ENCODE assay signal across 7 mouse cellular contexts in the genomic region with DNA sequence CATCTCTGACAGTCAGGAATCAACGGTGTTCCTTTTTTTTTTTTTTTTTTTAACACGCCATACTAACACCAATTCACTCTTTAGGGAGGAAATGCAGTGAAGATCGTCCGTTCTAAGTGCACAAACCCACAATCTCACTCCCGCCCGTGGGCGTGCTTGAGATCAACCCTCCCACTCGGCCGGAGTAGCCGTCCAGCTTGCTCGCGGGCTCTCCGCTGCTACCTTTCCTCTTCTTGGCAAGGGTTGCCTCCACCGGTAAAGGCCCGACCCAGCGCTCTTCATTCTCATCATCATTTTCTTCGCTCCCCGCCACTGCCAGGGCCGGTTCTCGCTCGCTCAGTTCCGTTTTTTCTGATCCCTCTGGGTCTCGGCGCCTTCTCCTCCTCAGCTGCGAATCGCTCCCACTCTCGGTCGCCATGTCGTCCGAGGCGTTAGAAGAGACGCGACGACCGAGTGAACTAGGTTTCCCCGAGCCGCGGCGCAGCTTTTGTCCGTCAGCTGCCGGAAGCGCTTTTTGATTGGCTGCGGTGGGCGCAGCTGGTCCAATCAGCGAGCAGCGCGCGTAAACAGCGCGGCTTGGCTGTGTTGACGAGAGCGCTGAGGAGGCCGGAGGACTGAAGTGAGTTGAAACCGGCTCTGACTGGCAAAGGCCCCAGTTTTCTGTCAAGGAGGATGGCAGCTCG. TPM values are rescaled to one million over a fixed set of nuclear protein-coding genes. Genes with fewer than 3 reads are reported as not detected.
DNase-seq lines count a peak whose midpoint lies in the region; ATAC-seq lines count a peak whose summit lies in the region.

A gene (plus strand): TSS at position 228 of the 683 bp plus-strand sequence.
A gene (minus strand): TSS at position 460 of the 683 bp plus-strand sequence.

- H3K4me3 ChIP-seq in embryonic facial prominence, embryonic 12.5 days: peak within 1 kb of the TSS; percentile 75
- H3K4me3 ChIP-seq in limb, embryonic 11.5 days (ENCODE audit: low read depth, low read length): peak within 1 kb of the TSS; percentile 74
- H3K4me3 ChIP-seq in midbrain, embryonic 14.5 days (replicated peaks; ENCODE audit: low read depth, low read length): peak within 1 kb of the TSS; percentile 84

- H3K36me3 ChIP-seq in embryonic facial prominence, embryonic 12.5 days: no peaks in the 10 kb centered on the region
- H3K36me3 ChIP-seq in limb, embryonic 11.5 days (ENCODE audit: control insufficient read depth, insufficient read depth, low read length): 0 out of 2 replicates have a peak, but pooled peaks cover 2% of the 10 kb centered on the region
- 0 out of 2 replicates have a peak, but pooled peaks cover 4% of the 10 kb centered on the region for H3K36me3 ChIP-seq in midbrain, embryonic 14.5 days (ENCODE audit: control insufficient read depth, insufficient read depth, low read length)

- under 1% methylated on average over 55 of the region's 55 CpGs for WGBS in embryonic facial prominence, embryonic 12.5 days
- WGBS in limb, embryonic 11.5 days: under 1% methylated on average over 55 of the region's 55 CpGs
- WGBS in midbrain, embryonic 14.5 days: under 1% methylated on average over 55 of the region's 55 CpGs

- peak; percentile 98 for ATAC-seq in embryonic facial prominence, embryonic 12.5 days (ENCODE audit: insufficient number of reproducible peaks, insufficient read depth, low FRiP score, low TSS enrichment)
- ATAC-seq in limb, embryonic 11.5 days (ENCODE audit: insufficient number of reproducible peaks, low FRiP score, low TSS enrichment, low read depth): peak; percentile 99
- ATAC-seq in midbrain, embryonic 14.5 days (ENCODE audit: low FRiP score, low TSS enrichment): peak; percentile 99

- H3K9ac ChIP-seq in embryonic facial prominence, embryonic 12.5 days: peak within 1 kb of the TSS; percentile 78
- H3K9ac ChIP-seq in limb, embryonic 11.5 days (ENCODE audit: low read length): peak within 1 kb of the TSS; percentile 89
- peak within 1 kb of the TSS; percentile 71 for H3K9ac ChIP-seq in midbrain, embryonic 14.5 days (replicated peaks; ENCODE audit: low read length)

- H3K4me2 ChIP-seq in embryonic facial prominence, embryonic 12.5 days (replicated peaks): peak within 1 kb of the TSS; percentile 69
- peak within 1 kb of the TSS; percentile 62 for H3K4me2 ChIP-seq in limb, embryonic 11.5 days (ENCODE audit: low read depth, severe bottlenecking)
- H3K4me2 ChIP-seq in midbrain, embryonic 14.5 days (ENCODE audit: low read length): peak within 1 kb of the TSS; percentile 79

- peak; percentile 94 for DNase-seq in adrenal gland, postnatal 25 days
- peak; percentile 100 for DNase-seq in heart, adult 11 months
- peak; percentile 97 for DNase-seq in kidney, adult 18-20 months
- peak; percentile 99 for DNase-seq in limb, embryonic 11.5 days (ENCODE audit: low spot score)
- DNase-seq in midbrain, embryonic 14.5 days: peak; percentile 99
- DNase-seq in spleen, adult 18-20 months: peak; percentile 91 to 94

- no peaks in the 10 kb centered on the region for H3K9me3 ChIP-seq in embryonic facial prominence, embryonic 12.5 days
- H3K9me3 ChIP-seq in limb, embryonic 11.5 days (ENCODE audit: control insufficient read depth, low read length): no peaks in the 10 kb centered on the region
- H3K9me3 ChIP-seq in midbrain, embryonic 14.5 days (ENCODE audit: control insufficient read depth, low read length): no peaks in the 10 kb centered on the region

- H3K4me1 ChIP-seq in embryonic facial prominence, embryonic 12.5 days: peaks cover 5% of the 10 kb centered on the region
- 0 out of 2 replicates have a peak, but pooled peaks cover 3% of the 10 kb centered on the region for H3K4me1 ChIP-seq in limb, embryonic 11.5 days (ENCODE audit: control insufficient read depth, insufficient read depth, low read length)
- H3K4me1 ChIP-seq in midbrain, embryonic 14.5 days (ENCODE audit: control insufficient read depth, insufficient read depth, low read length): peaks cover 17% of the 10 kb centered on the region

- no peaks in the 10 kb centered on the region for H3K27me3 ChIP-seq in embryonic facial prominence, embryonic 12.5 days
- no peaks in the 10 kb centered on the region for H3K27me3 ChIP-seq in limb, embryonic 11.5 days (ENCODE audit: control insufficient read depth, insufficient read depth, low read length)
- H3K27me3 ChIP-seq in midbrain, embryonic 14.5 days (ENCODE audit: control insufficient read depth, insufficient read depth, low read length): no peaks in the 10 kb centered on the region

- peak within 1 kb of the TSS; percentile 88 for H3K27ac ChIP-seq in embryonic facial prominence, embryonic 12.5 days
- peak within 1 kb of the TSS; percentile 76; the same call in 1 of the 2 replicates for H3K27ac ChIP-seq in limb, embryonic 11.5 days (replicated peaks; ENCODE audit: low read depth, low read length)
- H3K27ac ChIP-seq in midbrain, embryonic 14.5 days (replicated peaks; ENCODE audit: low read depth, low read length): peak within 1 kb of the TSS; percentile 91

RNA-seq across cellular contexts. Expression of the first gene that starts in this region (rescaled TPM):
- total RNA-seq in adrenal gland, postnatal 25 days (2021): 3.3 and 7.1 TPM in 2 replicates
- polyA plus RNA-seq in embryonic facial prominence, embryonic 12.5 days (2016; fragmentation: Nextera tagmentation; extraction: Ambion mirVana): 71.5 and 73.9 TPM in 2 replicates
- 86.4 and 101 TPM in 2 replicates for polyA plus RNA-seq in limb, embryonic 11.5 days (2014; fragmentation: Nextera tagmentation; extraction: Ambion mirVana)
- 12.0 and 12.9 TPM in 2 replicates for polyA plus RNA-seq in midbrain, embryonic 14.5 days (2014; fragmentation: Nextera tagmentation; extraction: Ambion mirVana)

RNA-seq across cellular contexts. Expression of the second gene that starts in this region (rescaled TPM):
- 17.3 and 17.8 TPM in 2 replicates for total RNA-seq in adrenal gland, postnatal 25 days (2021)
- 15.8 and 17.1 TPM in 2 replicates for polyA plus RNA-seq in embryonic facial prominence, embryonic 12.5 days (2016; fragmentation: Nextera tagmentation; extraction: Ambion mirVana)
- polyA plus RNA-seq in limb, embryonic 11.5 days (2014; fragmentation: Nextera tagmentation; extraction: Ambion mirVana): 21.2 and 21.3 TPM in 2 replicates
- 7.9 and 8.1 TPM in 2 replicates for polyA plus RNA-seq in midbrain, embryonic 14.5 days (2014; fragmentation: Nextera tagmentation; extraction: Ambion mirVana)

Comparison
In these comparisons a context has a peak if more than half of its experiments do, and no peak if none do; other contexts are left out.
1. Peak in every context shown above with its lines: DNase-seq, ATAC-seq, H3K4me3 ChIP-seq and H3K27ac ChIP-seq.